Mouse (Mus musculus) thymus, adult 2 months (tissue): ENCODE data around the gene Hmga1b. TPM values are rescaled to one million over a fixed set of nuclear protein-coding genes. Genes with fewer than 3 reads are reported as not detected.

Experiments
- DNase-seq: peaks from one replicate; pipeline ENCODE4 v3.0.0; 2021
- H3K27ac ChIP-seq: fragments of 200-500 bp; 2 replicates; pipeline ENCODE4 v1.5.1; 2012; ENCODE audit warnings: low read length, control low read depth; ENCODE audit not compliant: control insufficient read depth, insufficient read depth
- H3K27me3 ChIP-seq: fragments of 200-500 bp; 2 replicates; pipeline ENCODE4 v1.6.1; 2012; ENCODE audit warnings: mild to moderate bottlenecking, low read length, moderate library complexity, mixed read lengths; ENCODE audit not compliant: control insufficient read depth, insufficient read depth
- H3K36me3 ChIP-seq: fragments of 200-500 bp; 2 replicates; pipeline ENCODE4 v1.6.1; 2012; ENCODE audit warnings: mild to moderate bottlenecking, low read length, moderate library complexity; ENCODE audit not compliant: control insufficient read depth, insufficient read depth
- H3K4me1 ChIP-seq: fragments of 200-500 bp; replicated peaks from 2 replicates; pipeline ENCODE4 v1.6.1; 2012; ENCODE audit warnings: low read length; ENCODE audit not compliant: control insufficient read depth, insufficient read depth
- H3K4me3 ChIP-seq: fragments of 200-500 bp; 2 replicates; pipeline ENCODE4 v1.5.1; 2012; ENCODE audit warnings: mild to moderate bottlenecking, low read length, control low read depth, moderate library complexity; ENCODE audit not compliant: control insufficient read depth, insufficient read depth
- CTCF ChIP-seq: fragments of 200-500 bp; IDR thresholded peaks from 2 replicates; pipeline ENCODE4 v1.5.1; 2012; ENCODE audit warnings: mild to moderate bottlenecking, control low read depth, low read length, moderate library complexity, borderline replicate concordance; ENCODE audit not compliant: control insufficient read depth, poor library complexity, insufficient read depth; ENCODE audit errors: extremely low read depth
- POLR2A ChIP-seq: fragments of 200-500 bp; IDR thresholded peaks from 2 replicates; pipeline ENCODE4 v1.6.1; 2012; ENCODE audit warnings: mild to moderate bottlenecking, low read length, control low read depth, moderate library complexity; ENCODE audit not compliant: control insufficient read depth, poor library complexity, insufficient read depth; ENCODE audit errors: extremely low read depth
- WGBS: fragments of 180-500 bp; shearing (Covaris S2); methylation state at CpG from one replicate; pipeline ENCODE4 v1.1.7; 2018; 5-methylcytosine and 5-hydroxymethylcytosine counted together
- polyA plus RNA-seq: library from polyadenylated mRNA; depleted of rRNA; stranded (reverse); fragments of >200 nt; gene quantifications from 2 replicates; pipeline ENCODE4 v1.2.3, GENCODE M21; 2012

Hmga1b gene
- polyA plus RNA-seq, 1 experiment = 3.3 TPM

DNA sequence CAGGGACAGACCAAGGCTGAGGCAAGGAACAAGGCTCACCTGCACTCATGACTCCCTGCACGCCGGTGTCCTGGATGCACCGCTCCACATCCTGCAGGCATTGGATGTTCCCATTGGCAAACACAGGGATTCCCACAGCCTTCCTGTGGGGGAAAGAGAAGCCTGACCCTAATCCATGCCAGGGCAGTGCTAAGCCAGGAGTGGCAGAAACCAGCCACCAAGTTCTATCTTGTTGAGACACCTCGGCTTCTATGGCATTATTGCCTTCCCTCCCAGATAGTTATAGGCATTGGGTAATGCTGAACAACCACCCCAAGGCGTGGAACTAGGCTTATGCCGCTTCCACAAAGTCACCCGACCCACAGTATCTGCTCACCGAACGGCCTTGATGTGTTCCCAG is 30.1 kb downstream of the Hmga1b start:
- WGBS = 98% methylated on average over 9 of the region's 9 CpGs
- H3K27ac ChIP-seq = no peak overlapping the region
- H3K4me3 ChIP-seq = no peak overlapping the region
- no peaks in the 10 kb centered on the region for H3K27me3 ChIP-seq
- H3K4me1 ChIP-seq = peaks cover 9% of the 10 kb centered on the region
- H3K36me3 ChIP-seq = peaks cover 33% of the 10 kb centered on the region
- no peak for TF ChIP-seq POLR2A
- TF ChIP-seq CTCF = no peak
- no peak for DNase-seq

DNA sequence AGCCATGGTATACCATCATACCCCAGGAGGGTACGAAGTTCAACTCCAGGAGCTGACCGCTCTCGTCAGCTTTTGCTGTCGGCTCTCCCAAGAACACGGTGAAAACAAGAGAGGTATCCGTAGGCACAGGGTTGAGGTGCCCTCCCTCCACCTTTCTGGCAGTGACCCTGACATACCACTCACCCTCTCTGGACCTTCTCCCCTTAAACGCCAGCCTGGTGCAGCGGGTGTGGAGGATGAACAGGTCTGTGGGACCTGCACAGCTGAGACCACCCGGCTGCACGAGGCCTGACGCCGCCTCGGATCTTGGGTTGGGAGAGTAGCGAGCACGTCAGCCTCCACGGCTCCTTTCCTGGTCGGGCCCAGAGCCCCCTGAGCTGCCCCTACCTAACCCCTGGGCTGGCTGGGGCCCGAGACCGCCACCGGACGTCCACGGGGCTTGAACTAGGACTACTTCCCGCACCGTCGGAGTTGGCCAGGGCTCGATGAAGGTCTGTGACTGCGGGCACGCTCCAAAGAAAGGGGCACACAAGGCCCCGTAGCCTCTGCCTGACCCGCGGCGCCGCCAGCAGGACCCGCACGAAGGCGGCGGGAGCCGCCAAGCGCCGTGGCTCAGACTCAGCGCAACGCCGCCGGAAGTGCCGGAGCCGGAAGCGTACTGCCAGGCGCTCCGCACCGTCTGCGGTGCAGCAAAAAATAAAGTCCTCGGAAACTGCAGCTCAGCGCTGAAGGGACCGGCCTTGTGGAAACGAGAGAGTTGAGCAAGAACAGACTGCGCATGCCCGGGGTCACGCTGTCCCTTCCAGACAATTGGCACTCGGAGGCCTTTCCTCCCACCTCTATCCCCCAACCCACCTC is 33.4 kb downstream of the Hmga1b start, which contains the start of gene Dus1l:
Gene Dus1l, minus strand, starts transcription at position 648 of the 858 bp plus-strand sequence.
- Histone ChIP-seq H3K4me1 (peaks cover 9% of the 10 kb centered on the region), H3K4me3 (peak within 1 kb of the TSS; percentile 74), H3K36me3 (peaks cover 8% of the 10 kb centered on the region), H3K27me3 (no peaks in the 10 kb centered on the region), H3K27ac (no peak within 1 kb of the TSS)
- peak; percentile 59 for TF ChIP-seq POLR2A
- TF ChIP-seq CTCF = no peak
- WGBS = 2% methylated on average over 59 of the region's 59 CpGs
- peak; percentile 98 for DNase-seq

- Histone ChIP-seq H3K36me3 (peaks cover 4% of the 10 kb centered on the region), H3K4me3 (no peak overlapping the region), H3K27me3 (no peaks in the 10 kb centered on the region), H3K4me1 (peaks cover 9% of the 10 kb centered on the region), H3K27ac (no peak overlapping the region)
- DNase-seq = no peak
- TF ChIP-seq POLR2A (no peak), CTCF (no peak)
- 45% methylated on average over 8 of the region's 8 CpGs for WGBS
Measured at GRCm38 (mm10) chr11:120796614-120796946, 34.0 kb downstream of the Hmga1b start.

DNA sequence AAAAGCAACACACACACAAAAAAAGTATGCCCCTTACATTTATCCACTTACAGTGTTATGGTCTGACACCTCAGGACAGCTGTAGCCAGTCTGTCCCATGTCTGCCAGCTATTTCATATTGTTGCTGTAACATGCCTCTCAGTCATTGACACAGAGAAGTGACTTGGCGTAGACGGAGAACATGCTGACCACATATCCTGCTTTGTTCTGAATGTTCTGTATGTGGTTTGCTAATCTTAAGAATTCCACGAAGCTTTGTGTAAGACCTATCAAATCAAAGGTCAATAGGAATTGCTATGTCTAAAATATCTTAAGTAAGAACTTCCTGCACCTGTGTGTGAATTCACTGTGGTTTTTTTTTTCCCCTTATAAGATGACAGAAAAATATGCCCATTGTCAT is 35.6 kb downstream of the Hmga1b start:
- no peak for DNase-seq
- no peaks in the 10 kb centered on the region for H3K36me3 ChIP-seq
- WGBS = 33% methylated on average over 3 of the region's 3 CpGs
- no peak overlapping the region for H3K4me3 ChIP-seq
- TF ChIP-seq CTCF = no peak
- TF ChIP-seq POLR2A = no peak
- H3K27me3 ChIP-seq = no peaks in the 10 kb centered on the region
- H3K4me1 ChIP-seq = peaks cover 9% of the 10 kb centered on the region
- no peak overlapping the region for H3K27ac ChIP-seq

DNA sequence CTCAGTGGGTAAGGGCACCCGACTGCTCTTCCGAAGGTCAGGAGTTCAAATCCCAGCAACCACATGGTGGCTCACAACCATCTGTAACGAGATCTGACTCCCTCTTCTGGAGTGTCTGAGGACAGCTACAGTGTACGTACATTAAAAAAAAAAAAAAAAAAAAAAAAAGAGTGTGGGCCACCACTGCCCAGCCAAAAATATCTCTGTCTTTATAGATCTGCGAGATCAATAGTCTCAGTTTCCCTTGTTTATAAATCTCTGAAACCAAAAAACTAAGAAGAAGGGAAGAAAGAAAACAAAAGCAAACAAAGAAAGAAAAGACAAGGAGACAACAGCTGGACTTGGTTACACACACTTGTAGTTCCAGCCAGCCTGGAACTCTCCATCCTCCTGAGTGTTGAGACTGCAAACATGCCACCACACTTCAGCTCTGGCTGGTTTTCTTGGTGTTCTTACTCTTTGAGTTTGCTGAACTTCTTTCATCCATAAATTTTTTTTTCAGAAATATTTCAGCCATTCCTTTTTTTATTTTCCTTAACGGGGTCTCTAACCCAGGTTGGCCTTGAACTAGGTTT is 36.8 kb downstream of the Hmga1b start:
- TF ChIP-seq POLR2A = no peak
- no peak for TF ChIP-seq CTCF
- Histone ChIP-seq H3K4me3 (no peak overlapping the region), H3K27ac (no peak overlapping the region), H3K36me3 (no peaks in the 10 kb centered on the region), H3K27me3 (no peaks in the 10 kb centered on the region), H3K4me1 (peaks cover 9% of the 10 kb centered on the region)
- 73% methylated on average over 6 of the region's 6 CpGs for WGBS
- no peak for DNase-seq

DNA sequence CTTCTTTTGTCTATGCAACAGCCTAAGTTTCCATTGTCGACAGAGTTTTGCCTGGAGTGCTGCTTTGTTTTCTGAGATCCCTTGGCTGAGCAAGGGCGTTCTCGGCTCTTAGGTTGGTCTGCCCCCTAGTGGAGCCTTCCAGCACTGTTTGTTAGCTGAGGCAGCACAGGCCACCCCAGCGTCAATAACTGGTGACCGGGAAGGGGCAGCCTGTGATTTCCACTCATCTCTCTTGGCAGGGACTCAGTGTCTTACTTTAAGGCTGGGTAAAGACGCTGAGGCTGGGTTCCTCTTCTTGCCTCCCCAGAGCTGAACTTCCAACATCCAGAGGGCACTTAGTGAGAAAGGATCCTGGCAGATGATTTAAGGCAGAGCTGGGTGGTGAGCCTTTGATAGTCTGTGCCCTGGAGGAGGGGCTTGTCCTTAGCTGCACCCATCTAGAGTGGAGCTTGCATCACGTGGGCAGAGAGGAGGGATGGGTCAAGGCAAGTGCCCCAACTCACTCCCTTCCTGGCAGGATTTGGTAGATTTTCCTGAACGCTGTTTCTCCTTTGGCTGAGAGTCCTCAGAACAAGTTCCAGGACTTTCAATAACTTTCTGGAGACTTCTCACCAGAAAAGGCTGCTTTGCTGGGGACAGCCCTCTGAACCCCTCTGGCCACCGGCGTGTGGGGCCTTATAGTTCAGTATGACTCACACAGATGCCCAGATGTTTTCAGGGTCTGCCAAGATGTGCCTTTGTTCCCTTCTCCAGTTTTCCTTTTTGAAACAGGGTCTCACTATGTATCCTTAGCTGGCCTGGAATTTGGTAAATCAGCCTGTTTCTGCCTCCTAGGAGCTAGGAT is 37.7 kb downstream of the Hmga1b start:
- Histone ChIP-seq H3K4me3 (no peak overlapping the region), H3K27me3 (no peaks in the 10 kb centered on the region), H3K4me1 (peaks cover 7% of the 10 kb centered on the region), H3K27ac (no peak overlapping the region), H3K36me3 (no peaks in the 10 kb centered on the region)
- TF ChIP-seq CTCF (peak; percentile 89), POLR2A (no peak)
- WGBS = 27% methylated on average over 10 of the region's 10 CpGs
- peak; percentile 82 for DNase-seq
